Mouse (Mus musculus) embryonic facial prominence, embryonic 15.5 days (tissue): ENCODE measurements around the gene Tor1a. TPM values are rescaled to one million over a fixed set of nuclear protein-coding genes. Genes with fewer than 3 reads are reported as not detected.
"Not testable (repeated sequence)": the region's sequence is repeated elsewhere in the genome, so short reads cannot be mapped to it uniquely, and the experiment has no call there.

Source experiments
- ATAC-seq: fragments of 200-750 bp; cut with Nextera tagmentation; 2 replicates; pipeline ENCODE4 v1.8.0; 2017; ENCODE audit warnings: low read depth, moderate TSS enrichment; ENCODE audit not compliant: insufficient number of reproducible peaks, low FRiP score, low TSS enrichment
- H3K27ac ChIP-seq: fragments of 300-500 bp; sonication (generic); replicated peaks from 2 replicates; pipeline ENCODE4 v1.5.1; 2015; ENCODE audit warnings: mild to moderate bottlenecking, inconsistent platforms
- H3K27me3 ChIP-seq: fragments of 300-500 bp; sonication (generic); 2 replicates; pipeline ENCODE4 v1.6.1; 2015; ENCODE audit warnings: inconsistent platforms
- H3K36me3 ChIP-seq: fragments of 300-500 bp; sonication (generic); 2 replicates; pipeline ENCODE4 v1.6.1; 2015; ENCODE audit warnings: mild to moderate bottlenecking, inconsistent platforms
- H3K4me1 ChIP-seq: fragments of 300-500 bp; sonication (generic); 2 replicates; pipeline ENCODE4 v1.6.1; 2015; ENCODE audit warnings: inconsistent platforms
- H3K4me2 ChIP-seq: fragments of 300-500 bp; sonication (generic); replicated peaks from 2 replicates; pipeline ENCODE4 v1.6.1; 2015; ENCODE audit warnings: mild to moderate bottlenecking, inconsistent platforms
- H3K4me3 ChIP-seq: fragments of 300-500 bp; sonication (generic); replicated peaks from 2 replicates; pipeline ENCODE4 v1.5.1; 2015; ENCODE audit warnings: mild to moderate bottlenecking, inconsistent platforms
- H3K9ac ChIP-seq: fragments of 300-500 bp; sonication (generic); 2 replicates; pipeline ENCODE4 v1.6.1; 2015; ENCODE audit warnings: inconsistent platforms
- H3K9me3 ChIP-seq: fragments of 300-500 bp; sonication (generic); replicated peaks from 2 replicates; pipeline ENCODE4 v1.6.1; 2016; ENCODE audit warnings: inconsistent platforms
- WGBS: fragments of 180-500 bp; shearing (Covaris S2); methylation state at CpG from one replicate; pipeline ENCODE4 v1.1.7; 2015; 5-methylcytosine and 5-hydroxymethylcytosine counted together
- polyA plus RNA-seq: library from polyadenylated mRNA; unstranded; fragments of >200 nt; fragmentation: Nextera tagmentation; extraction: Ambion mirVana; gene quantifications from 2 replicates; pipeline ENCODE4 v1.2.1, GENCODE M21; 2015

Tor1a gene
- polyA plus RNA-seq, 1 experiment from 2014 or later: 79.1 TPM

- no peak overlapping the region for H3K27ac ChIP-seq
- H3K36me3 ChIP-seq: no peaks in the 10 kb centered on the region
- peaks cover 26% of the 10 kb centered on the region for H3K4me1 ChIP-seq
- H3K9me3 ChIP-seq: no peaks in the 10 kb centered on the region
- no peaks in the 10 kb centered on the region for H3K27me3 ChIP-seq
- H3K4me2 ChIP-seq: no peak overlapping the region
- no peak overlapping the region for H3K4me3 ChIP-seq
- ATAC-seq: no peak
- H3K9ac ChIP-seq: no peak overlapping the region
- WGBS: 85% methylated on average over 7 of the region's 7 CpGs
Observed at GRCm38 (mm10) chr2:30917649-30918048, 50.1 kb downstream of the Tor1a start.

GRCm38 (mm10) chr2:30915933-30916332, 51.8 kb downstream of the Tor1a start:
- not testable (repeated sequence) for H3K4me3 ChIP-seq, H3K9ac ChIP-seq, H3K4me2 ChIP-seq, H3K36me3 ChIP-seq, H3K9me3 ChIP-seq, ATAC-seq, H3K27ac ChIP-seq, H3K27me3 ChIP-seq
- H3K4me1 ChIP-seq: peaks cover 34% of the 10 kb centered on the region
- WGBS: 74% methylated on average over 6 of the region's 6 CpGs

- no peak for ATAC-seq
- 77% methylated on average over 5 of the region's 5 CpGs for WGBS
- no peak overlapping the region for H3K27ac ChIP-seq
Observed at GRCm38 (mm10) chr2:30915376-30915775, 52.4 kb downstream of the Tor1a start.

GRCm38 (mm10) chr2:30914836-30915235, 52.9 kb downstream of the Tor1a start:
- no peak overlapping the region for H3K4me3 ChIP-seq
- no peak overlapping the region for H3K27ac ChIP-seq
- H3K27me3 ChIP-seq: no peaks in the 10 kb centered on the region
- no peaks in the 10 kb centered on the region for H3K9me3 ChIP-seq
- no peak for ATAC-seq
- H3K4me2 ChIP-seq: no peak overlapping the region
- 24% methylated on average over 3 of the region's 3 CpGs for WGBS
- H3K4me1 ChIP-seq: peaks cover 31% of the 10 kb centered on the region
- no peaks in the 10 kb centered on the region for H3K36me3 ChIP-seq
- H3K9ac ChIP-seq: no peak overlapping the region

More at GRCm38 (mm10) chr2:30915376-30915775, 52.4 kb downstream of the Tor1a start:
- Histone ChIP-seq H3K4me2 (no peak overlapping the region), H3K9ac (no peak overlapping the region), H3K4me1 (peaks cover 34% of the 10 kb centered on the region), H3K9me3 (no peaks in the 10 kb centered on the region), H3K4me3 (no peak overlapping the region), H3K27me3 (no peaks in the 10 kb centered on the region), H3K36me3 (no peaks in the 10 kb centered on the region)

- Histone ChIP-seq H3K4me3 (no peak overlapping the region), H3K4me2 (no peak overlapping the region), H3K27me3 (no peaks in the 10 kb centered on the region), H3K9ac (no peak overlapping the region), H3K4me1 (peaks cover 16% of the 10 kb centered on the region), H3K9me3 (no peaks in the 10 kb centered on the region), H3K27ac (no peak overlapping the region), H3K36me3 (no peaks in the 10 kb centered on the region)
- 80% methylated on average over 8 of the region's 8 CpGs for WGBS
- ATAC-seq: no peak
Observed at GRCm38 (mm10) chr2:30913022-30913421, 54.7 kb downstream of the Tor1a start.

- Histone ChIP-seq H3K4me2 (no peak overlapping the region), H3K27ac (no peak overlapping the region), H3K36me3 (no peaks in the 10 kb centered on the region), H3K9ac (no peak overlapping the region), H3K4me1 (0 out of 2 replicates have a peak, but pooled peaks cover 9% of the 10 kb centered on the region), H3K27me3 (no peaks in the 10 kb centered on the region), H3K9me3 (no peaks in the 10 kb centered on the region), H3K4me3 (no peak overlapping the region)
- no peak for ATAC-seq
- WGBS: 35% methylated on average over 4 of the region's 4 CpGs
Observed at GRCm38 (mm10) chr2:30912291-30912773, 55.4 kb downstream of the Tor1a start.

Other genes with a start within 250 kb of the Tor1a start
- gene 1700001O22Rik, start 164.3 kb downstream of the Tor1a start, polyA plus RNA-seq: 2.7 and 3.7 TPM in 2 replicates
- 85.9 and 87.0 TPM in 2 replicates for gene Ntmt1, start 160.1 kb downstream of the Tor1a start, polyA plus RNA-seq
- 37.8 and 37.9 TPM in 2 replicates for gene Asb6, start 137.6 kb downstream of the Tor1a start, polyA plus RNA-seq
- gene Prrx2, start 133.0 kb downstream of the Tor1a start, polyA plus RNA-seq: 77.3 and 88.8 TPM in 2 replicates
- gene Ptges, start 38.1 kb downstream of the Tor1a start, polyA plus RNA-seq: 27.0 and 32.4 TPM in 2 replicates
- gene Tor1b, start 15.0 kb downstream of the Tor1a start, polyA plus RNA-seq: 41.4 and 41.6 TPM in 2 replicates
- gene BC005624, start 14.3 kb upstream of the Tor1a start, polyA plus RNA-seq: 64.4 TPM in 2 replicates
- gene Usp20, start 14.3 kb upstream of the Tor1a start, polyA plus RNA-seq: 29.4 and 31.1 TPM in 2 replicates
- gene Fnbp1, start 174.1 kb upstream of the Tor1a start, polyA plus RNA-seq: 27.9 and 30.5 TPM in 2 replicates
- 35.5 and 40.6 TPM in 2 replicates for gene Gpr107, start 184.4 kb upstream of the Tor1a start, polyA plus RNA-seq